Mouse (Mus musculus): ENCODE data around the gene Fshr. TPM values are rescaled to one million over a fixed set of nuclear protein-coding genes. Genes with fewer than 3 reads are reported as not detected.

Gene Fshr
- total RNA-seq (2023) = not detected

GRCm38 (mm10) chr17:89200575-89200974 is at the start of gene Fshr:
TSS of gene Fshr (minus strand) at chr17:89200675.

